Mouse (Mus musculus) kidney, postnatal 0 days (tissue): Measurements from ENCODE around the gene D930048N14Rik. TPM values are rescaled to one million over a fixed set of nuclear protein-coding genes. Genes with fewer than 3 reads are reported as not detected.

ENCODE experiments used
- ATAC-seq: fragments of 200-750 bp; cut with Nextera tagmentation; replicated peaks from 2 replicates; pipeline ENCODE4 v1.8.0; 2017; ENCODE audit warnings: low read depth, moderate number of reproducible peaks, moderate TSS enrichment, moderate library complexity; ENCODE audit not compliant: low FRiP score
- DNase-seq: peaks from one replicate; pipeline ENCODE4 v3.0.0-alpha.2; 2016; ENCODE audit warnings: low spot score
- H3K27ac ChIP-seq: fragments of 300-500 bp; sonication (generic); 2 replicates; pipeline ENCODE4 v1.5.1; 2014; ENCODE audit warnings: mild to moderate bottlenecking
- H3K27me3 ChIP-seq: fragments of 300-500 bp; sonication (generic); 2 replicates; pipeline ENCODE4 v1.6.1; 2014; ENCODE audit warnings: low read length, mixed read lengths; ENCODE audit not compliant: insufficient read depth
- H3K36me3 ChIP-seq: fragments of 300-500 bp; sonication (generic); 2 replicates; pipeline ENCODE4 v1.6.1; 2014; ENCODE audit warnings: low read length, mixed read lengths; ENCODE audit not compliant: insufficient read depth
- H3K4me1 ChIP-seq: fragments of 300-500 bp; sonication (generic); replicated peaks from 2 replicates; pipeline ENCODE4 v1.6.1; 2014; ENCODE audit warnings: antibody characterized with exemption, low read length, mixed read lengths; ENCODE audit not compliant: insufficient read depth
- H3K4me2 ChIP-seq: fragments of 300-500 bp; sonication (generic); 2 replicates; pipeline ENCODE4 v1.6.1; 2014; ENCODE audit warnings: mild to moderate bottlenecking, low read length, moderate library complexity, mixed read lengths
- H3K4me3 ChIP-seq: fragments of 300-500 bp; sonication (generic); replicated peaks from 2 replicates; pipeline ENCODE4 v1.5.1; 2014; ENCODE audit warnings: low read depth, low read length
- H3K9ac ChIP-seq: fragments of 300-500 bp; sonication (generic); 2 replicates; pipeline ENCODE4 v1.6.1; 2014; ENCODE audit warnings: low read depth, low read length
- H3K9me3 ChIP-seq: fragments of 300-500 bp; sonication (generic); replicated peaks from 2 replicates; pipeline ENCODE4 v1.6.1; 2016; ENCODE audit warnings: low read length, inconsistent platforms, mixed read lengths
- CTCF ChIP-seq: IDR thresholded peaks from 2 replicates; pipeline ENCODE4 v1.5.1; 2016; ENCODE audit warnings: antibody characterized with exemption, low read depth, mild to moderate bottlenecking, moderate library complexity
- WGBS: fragments of 180-500 bp; shearing (Covaris S2); extraction: QIAGEN DNeasy Blood & Tissue Kit; methylation state at CpG from one replicate; pipeline ENCODE4 v1.1.7; 2014; 5-methylcytosine and 5-hydroxymethylcytosine counted together
- polyA plus RNA-seq: library from polyadenylated mRNA; unstranded; fragments of >200 nt; fragmentation: Nextera tagmentation; extraction: Ambion mirVana; gene quantifications from 2 replicates; pipeline ENCODE4 v1.2.1, GENCODE M21; 2015

D930048N14Rik gene
- polyA plus RNA-seq, 1 experiment from 2014 or later: 1.9 TPM

- Histone ChIP-seq H3K27ac (peak overlapping the region; percentile 43; the same call in 1 of the 2 replicates), H3K9ac (no peak overlapping the region; the same call in 1 of the 2 replicates), H3K36me3 (peaks cover 8% of the 10 kb centered on the region; the same call in 1 of the 2 replicates), H3K4me1 (peaks cover 11% of the 10 kb centered on the region; the same call in 1 of the 2 replicates), H3K4me2 (peak overlapping the region; percentile 79), H3K27me3 (no peaks in the 10 kb centered on the region), H3K9me3 (no peaks in the 10 kb centered on the region), H3K4me3 (peak overlapping the region; percentile 58; the same call in 1 of the 2 replicates)
- DNase-seq (peak; percentile 49), ATAC-seq (0 out of 2 replicates have a peak, but pooled peaks have one; percentile 12)
- no peak for TF ChIP-seq CTCF
- WGBS: 28% methylated on average over 3 of the region's 3 CpGs
Measured at GRCm38 (mm10) chr11:51648566-51648965, 2.2 kb upstream of the D930048N14Rik start.

- peak overlapping the region; percentile 76 for H3K9ac ChIP-seq
- 0 out of 2 replicates have a peak, but pooled peaks cover under 1% of the 10 kb centered on the region for H3K36me3 ChIP-seq
- WGBS: 33% methylated on average over 11 of the region's 11 CpGs
- H3K4me1 ChIP-seq: peaks cover 11% of the 10 kb centered on the region; the same call in 1 of the 2 replicates
- peak overlapping the region; percentile 58 for H3K4me3 ChIP-seq
- ATAC-seq (no peak), DNase-seq (no peak)
- no peaks in the 10 kb centered on the region for H3K9me3 ChIP-seq
- peak overlapping the region; percentile 85 for H3K27ac ChIP-seq
- TF ChIP-seq CTCF: no peak
- H3K27me3 ChIP-seq: no peaks in the 10 kb centered on the region
- H3K4me2 ChIP-seq: peak overlapping the region; percentile 79
Measured at GRCm38 (mm10) chr11:51649111-51649888, 1.5 kb upstream of the D930048N14Rik start.

DNA sequence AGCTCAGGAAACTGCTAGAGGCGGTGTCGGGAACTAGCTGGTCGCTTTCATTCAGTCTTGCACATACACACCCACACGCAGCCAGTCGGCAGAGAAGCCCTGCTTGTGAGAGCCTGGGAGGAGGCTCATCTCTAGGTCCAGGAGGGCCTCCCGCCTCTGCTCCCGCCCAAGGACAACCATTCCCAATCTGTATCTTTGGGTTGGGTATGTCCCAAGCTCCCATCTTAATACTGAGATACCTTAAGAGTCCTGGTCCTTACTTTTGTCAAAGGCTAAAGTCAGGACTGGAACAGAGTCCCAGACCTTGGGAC, 910 bp upstream of the D930048N14Rik start:
- Histone ChIP-seq H3K36me3 (no peaks in the 10 kb centered on the region), H3K4me1 (peaks cover 11% of the 10 kb centered on the region; the same call in 1 of the 2 replicates), H3K27me3 (no peaks in the 10 kb centered on the region), H3K9me3 (no peaks in the 10 kb centered on the region), H3K4me3 (peak overlapping the region; percentile 58), H3K9ac (peak overlapping the region; percentile 76), H3K27ac (peak overlapping the region; percentile 85), H3K4me2 (peak overlapping the region; percentile 79)
- ATAC-seq (no peak), DNase-seq (no peak)
- TF ChIP-seq CTCF: no peak
- 3% methylated on average over 7 of the region's 7 CpGs for WGBS

DNA sequence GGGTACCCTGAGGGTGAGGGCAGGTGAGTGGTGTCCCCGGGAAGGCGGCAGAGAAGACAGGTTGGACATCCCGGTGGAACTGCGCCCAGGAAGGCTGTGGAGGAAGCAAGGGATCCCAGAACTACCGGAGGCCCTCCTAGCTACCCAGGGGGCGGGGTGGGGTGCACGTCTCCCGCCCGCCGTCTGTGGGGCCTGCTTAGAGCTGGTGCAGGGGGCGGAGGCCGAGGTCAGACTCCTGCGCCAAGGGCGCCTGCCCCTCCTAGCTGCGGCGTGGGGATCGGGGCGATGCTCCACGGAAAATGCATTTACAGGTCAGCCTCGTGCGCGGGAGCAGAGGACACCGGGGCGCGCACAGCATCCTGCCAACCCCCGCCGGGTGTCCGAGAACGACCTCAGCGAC, 493 bp upstream of the D930048N14Rik start:
- under 1% methylated on average over 30 of the region's 30 CpGs for WGBS
- H3K9ac ChIP-seq: peak overlapping the region; percentile 76

GRCm38 (mm10) chr11:51652889-51653418, 2.2 kb downstream of the D930048N14Rik start:
- H3K27me3 ChIP-seq: no peaks in the 10 kb centered on the region
- 93% methylated on average over 4 of the region's 4 CpGs for WGBS
- H3K9ac ChIP-seq: no peak overlapping the region
- no peak overlapping the region for H3K4me2 ChIP-seq
- no peaks in the 10 kb centered on the region for H3K36me3 ChIP-seq
- no peaks in the 10 kb centered on the region for H3K9me3 ChIP-seq
- ATAC-seq: no peak
- TF ChIP-seq CTCF: no peak
- no peak overlapping the region for H3K27ac ChIP-seq
- DNase-seq: no peak
- no peak overlapping the region for H3K4me3 ChIP-seq
- H3K4me1 ChIP-seq: 0 out of 2 replicates have a peak, but pooled peaks cover 10% of the 10 kb centered on the region

More for the DNA sequence above, 493 bp upstream of the D930048N14Rik start:
- peak overlapping the region; percentile 79 for H3K4me2 ChIP-seq
- H3K4me1 ChIP-seq: peaks cover 11% of the 10 kb centered on the region; the same call in 1 of the 2 replicates
- no peak for TF ChIP-seq CTCF
- peak overlapping the region; percentile 85 for H3K27ac ChIP-seq
- no peaks in the 10 kb centered on the region for H3K27me3 ChIP-seq
- no peaks in the 10 kb centered on the region for H3K36me3 ChIP-seq
- DNase-seq (no peak), ATAC-seq (0 out of 2 replicates have a peak, but pooled peaks have one; percentile 16)
- peak overlapping the region; percentile 58 for H3K4me3 ChIP-seq
- H3K9me3 ChIP-seq: no peaks in the 10 kb centered on the region

GRCm38 (mm10) chr11:51653736-51654135, 3.0 kb downstream of the D930048N14Rik start:
- no peak for TF ChIP-seq CTCF
- H3K4me3 ChIP-seq: no peak overlapping the region
- WGBS: 82% methylated on average over 6 of the region's 6 CpGs

More at GRCm38 (mm10) chr11:51653736-51654135, 3.0 kb downstream of the D930048N14Rik start:
- H3K9ac ChIP-seq: no peak overlapping the region
- no peaks in the 10 kb centered on the region for H3K27me3 ChIP-seq
- DNase-seq: no peak
- no peaks in the 10 kb centered on the region for H3K36me3 ChIP-seq
- H3K27ac ChIP-seq: no peak overlapping the region
- no peak for ATAC-seq
- H3K9me3 ChIP-seq: no peaks in the 10 kb centered on the region
- H3K4me2 ChIP-seq: no peak overlapping the region
- H3K4me1 ChIP-seq: peaks cover 17% of the 10 kb centered on the region; the same call in 1 of the 2 replicates
